Mouse (Mus musculus) olfactory bulb, adult 2 months (tissue): Measurements from ENCODE around the gene Cpeb1.

Experiments used
- CTCF ChIP-seq: fragments of 200-500 bp; IDR thresholded peaks from 2 replicates; pipeline ENCODE4 v1.5.1; 2012; ENCODE audit warnings: low read depth, mild to moderate bottlenecking, low read length, moderate library complexity; ENCODE audit not compliant: insufficient read depth
- POLR2A ChIP-seq: fragments of 200-500 bp; IDR thresholded peaks from 2 replicates; pipeline ENCODE4 v1.6.1; 2012; ENCODE audit warnings: mild to moderate bottlenecking, low read depth, low read length, moderate library complexity; ENCODE audit not compliant: insufficient read depth

GRCm38 (mm10) chr7:81464906-81465450 is 9.7 kb upstream of the Cpeb1 start:
- TF ChIP-seq POLR2A (no peak), CTCF (no peak)
